Mouse (Mus musculus) intestine, postnatal 0 days (tissue): ENCODE data around the gene Tiam2. TPM values are rescaled to one million over a fixed set of nuclear protein-coding genes. Genes with fewer than 3 reads are reported as not detected.

Experiments
- ATAC-seq: fragments of 200-750 bp; cut with Nextera tagmentation; 2 replicates; pipeline ENCODE4 v1.8.0; 2017; ENCODE audit warnings: mild to moderate bottlenecking, moderate TSS enrichment, moderate library complexity
- H3K27ac ChIP-seq: fragments of 300-500 bp; sonication (generic); 2 replicates; pipeline ENCODE4 v1.5.1; 2014; ENCODE audit warnings: mild to moderate bottlenecking, low read depth, low read length, moderate library complexity
- H3K27me3 ChIP-seq: fragments of 300-500 bp; sonication (generic); replicated peaks from 2 replicates; pipeline ENCODE4 v1.6.1; 2014; ENCODE audit warnings: low read length, mixed read lengths; ENCODE audit not compliant: control insufficient read depth, insufficient read depth
- H3K36me3 ChIP-seq: fragments of 300-500 bp; sonication (generic); 2 replicates; pipeline ENCODE4 v1.6.1; 2014; ENCODE audit warnings: mild to moderate bottlenecking, moderate library complexity; ENCODE audit not compliant: control insufficient read depth, insufficient read depth
- H3K4me1 ChIP-seq: fragments of 300-500 bp; sonication (generic); replicated peaks from 2 replicates; pipeline ENCODE4 v1.6.1; 2014; ENCODE audit warnings: antibody characterized with exemption, low read length, mixed read lengths; ENCODE audit not compliant: control insufficient read depth, insufficient read depth
- H3K4me2 ChIP-seq: fragments of 300-500 bp; sonication (generic); replicated peaks from 2 replicates; pipeline ENCODE4 v1.6.1; 2014; ENCODE audit warnings: low read depth, mild to moderate bottlenecking, moderate library complexity
- H3K4me3 ChIP-seq: fragments of 300-500 bp; sonication (generic); 2 replicates; pipeline ENCODE4 v1.5.1; 2014; ENCODE audit warnings: low read depth, low read length
- H3K9ac ChIP-seq: fragments of 300-500 bp; sonication (generic); 2 replicates; pipeline ENCODE4 v1.6.1; 2014; ENCODE audit warnings: mild to moderate bottlenecking, low read depth, low read length
- H3K9me3 ChIP-seq: fragments of 300-500 bp; sonication (generic); 2 replicates; pipeline ENCODE4 v1.6.1; 2016; ENCODE audit warnings: mixed run types; ENCODE audit not compliant: control insufficient read depth
- CTCF ChIP-seq: sonication (generic); IDR thresholded peaks from 2 replicates; pipeline ENCODE4 v1.5.1; 2016; ENCODE audit warnings: low read depth, mild to moderate bottlenecking, control low read depth, antibody characterized with exemption, moderate library complexity
- WGBS: fragments of 180-500 bp; shearing (Covaris S2); extraction: QIAGEN DNeasy Blood & Tissue Kit; methylation state at CpG from one replicate; pipeline ENCODE4 v1.1.7; 2014; 5-methylcytosine and 5-hydroxymethylcytosine counted together
- polyA plus RNA-seq: library from polyadenylated mRNA; unstranded; fragments of >200 nt; fragmentation: Nextera tagmentation; extraction: Ambion mirVana; gene quantifications from 2 replicates; pipeline ENCODE4 v1.2.1, GENCODE M21; 2015

Gene Tiam2
- polyA plus RNA-seq, 1 experiment from 2014 or later, result 1.9 TPM

DNA sequence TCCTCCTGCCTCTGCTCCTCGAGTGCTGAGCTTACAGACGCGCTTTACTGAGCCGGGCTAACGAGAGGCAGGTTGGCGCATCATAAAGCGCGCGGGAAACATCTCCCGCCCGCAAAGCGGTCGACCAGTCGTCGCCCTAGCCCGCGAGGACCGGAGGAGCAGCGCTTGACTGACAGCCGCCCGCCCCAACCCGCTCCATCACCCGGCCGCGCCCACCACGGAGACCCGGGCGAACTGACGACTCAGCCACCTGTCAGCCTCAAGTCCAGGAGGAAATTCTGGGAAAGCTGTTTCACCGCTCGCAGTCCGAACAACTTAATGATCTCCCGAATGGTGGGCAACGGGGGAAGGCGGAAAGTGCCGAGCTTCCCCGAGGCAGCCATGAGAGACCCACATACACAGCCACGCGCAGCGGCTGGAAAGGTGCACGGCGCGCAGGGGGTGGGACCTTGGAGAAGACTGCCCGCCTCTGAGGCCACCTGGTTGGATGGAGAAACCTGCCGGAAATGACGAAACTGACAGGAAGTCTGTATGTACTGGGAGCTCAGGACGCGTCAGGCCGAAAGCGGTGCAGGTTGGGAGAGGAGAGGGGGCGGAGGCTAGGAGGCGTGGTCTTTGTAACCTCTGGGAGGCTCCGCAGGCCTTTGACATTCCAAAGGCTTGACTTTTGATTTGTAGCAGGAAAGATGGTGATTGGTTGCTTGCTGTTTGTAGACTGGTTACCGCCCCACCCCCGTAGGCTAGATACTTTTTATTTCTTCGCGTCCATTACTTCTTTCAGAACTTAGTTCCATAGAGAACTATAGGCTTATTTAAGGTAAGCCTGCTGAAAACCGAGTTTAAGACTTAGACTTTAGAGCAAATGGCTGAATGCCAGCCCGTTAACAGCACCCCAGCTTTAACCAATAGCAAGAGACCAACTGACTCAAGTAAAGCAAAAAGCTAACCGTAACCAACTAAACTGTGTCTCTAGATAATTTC, 231.2 kb downstream of the Tiam2 start, which contains the start of gene Tfb1m:
Tfb1m (minus strand) TSS at position 451 of the 981 bp plus-strand sequence.
- Histone ChIP-seq H3K4me3 (peak within 1 kb of the TSS; percentile 52), H3K9me3 (no peaks in the 10 kb centered on the region), H3K4me2 (peak within 1 kb of the TSS; percentile 71), H3K4me1 (0 out of 2 replicates have a peak, but pooled peaks cover 7% of the 10 kb centered on the region), H3K9ac (peak within 1 kb of the TSS; percentile 41; the same call in 1 of the 2 replicates), H3K27ac (peak within 1 kb of the TSS; percentile 63), H3K36me3 (0 out of 2 replicates have a peak, but pooled peaks cover 4% of the 10 kb centered on the region), H3K27me3 (no peaks in the 10 kb centered on the region)
- ATAC-seq, result peak; percentile 100
- under 1% methylated on average over 60 of the region's 60 CpGs for WGBS
- TF ChIP-seq CTCF, result 0 out of 2 replicates have a peak, but pooled peaks have one; percentile 1

GRCm38 (mm10) chr17:3558356-3558870, 232.0 kb downstream of the Tiam2 start:
- Histone ChIP-seq H3K27ac (peak overlapping the region; percentile 62; the same call in 1 of the 2 replicates), H3K9me3 (no peaks in the 10 kb centered on the region), H3K4me2 (peak overlapping the region; percentile 62), H3K27me3 (no peaks in the 10 kb centered on the region), H3K4me1 (0 out of 2 replicates have a peak, but pooled peaks cover 7% of the 10 kb centered on the region), H3K9ac (no peak overlapping the region), H3K36me3 (no peaks in the 10 kb centered on the region), H3K4me3 (peak overlapping the region; percentile 52)
- no peak for TF ChIP-seq CTCF
- ATAC-seq, result no peak
- 81% methylated on average over 9 of the region's 9 CpGs for WGBS

DNA sequence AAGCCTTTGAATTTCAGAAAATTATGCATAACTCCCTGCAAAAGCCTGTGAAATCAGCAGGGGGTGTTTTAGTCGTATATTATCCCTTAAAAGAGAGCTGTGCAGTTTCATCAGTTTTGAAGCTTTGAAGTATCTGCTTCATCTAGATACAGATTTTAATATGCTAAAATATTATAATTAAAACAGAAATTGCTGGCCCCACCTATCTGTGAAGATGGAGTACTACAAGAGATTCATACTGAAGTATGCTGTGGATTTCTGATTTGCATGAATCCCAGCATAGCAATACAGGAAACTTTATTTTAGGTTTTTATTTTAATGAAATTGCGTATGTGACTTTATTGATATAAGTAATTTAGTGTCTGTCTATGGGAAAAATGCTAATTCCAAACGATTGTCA, 234.2 kb downstream of the Tiam2 start:
- H3K36me3 ChIP-seq, result no peaks in the 10 kb centered on the region
- no peak overlapping the region for H3K9ac ChIP-seq
- TF ChIP-seq CTCF, result peak; percentile 48
- ATAC-seq, result no peak
- no peak overlapping the region for H3K4me2 ChIP-seq
- H3K27ac ChIP-seq, result no peak overlapping the region
- H3K4me1 ChIP-seq, result 0 out of 2 replicates have a peak, but pooled peaks cover 7% of the 10 kb centered on the region
- no peaks in the 10 kb centered on the region for H3K27me3 ChIP-seq
- H3K4me3 ChIP-seq, result no peak overlapping the region
- WGBS, result 72% methylated on average over 3 of the region's 3 CpGs
- H3K9me3 ChIP-seq, result no peaks in the 10 kb centered on the region

DNA sequence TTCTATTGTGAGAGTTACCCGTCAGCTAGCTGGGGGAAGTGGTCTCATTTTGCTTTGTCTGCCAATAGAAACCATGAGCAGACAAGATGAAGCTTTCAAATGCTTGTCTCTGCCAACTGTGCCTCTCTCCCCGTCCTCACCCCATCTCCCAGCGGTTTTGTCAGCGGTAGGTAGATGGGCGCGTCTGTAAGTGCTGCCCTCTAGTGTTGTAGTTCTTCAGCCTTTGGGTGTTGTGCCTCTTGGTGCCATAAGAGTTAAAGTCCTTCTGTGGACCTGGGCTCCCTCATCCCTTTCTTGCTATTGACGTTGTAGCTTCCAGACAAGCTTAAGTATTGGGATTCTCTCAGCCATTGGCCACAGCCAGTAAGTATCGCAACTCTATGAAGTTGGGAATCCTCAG, 236.0 kb downstream of the Tiam2 start:
- Histone ChIP-seq H3K27ac (no peak overlapping the region), H3K9ac (no peak overlapping the region), H3K27me3 (no peaks in the 10 kb centered on the region), H3K36me3 (no peaks in the 10 kb centered on the region), H3K4me3 (no peak overlapping the region), H3K9me3 (no peaks in the 10 kb centered on the region), H3K4me2 (no peak overlapping the region), H3K4me1 (0 out of 2 replicates have a peak, but pooled peaks cover 5% of the 10 kb centered on the region)
- peak; percentile 58 for TF ChIP-seq CTCF
- no peak for ATAC-seq
- WGBS, result 51% methylated on average over 8 of the region's 8 CpGs

DNA sequence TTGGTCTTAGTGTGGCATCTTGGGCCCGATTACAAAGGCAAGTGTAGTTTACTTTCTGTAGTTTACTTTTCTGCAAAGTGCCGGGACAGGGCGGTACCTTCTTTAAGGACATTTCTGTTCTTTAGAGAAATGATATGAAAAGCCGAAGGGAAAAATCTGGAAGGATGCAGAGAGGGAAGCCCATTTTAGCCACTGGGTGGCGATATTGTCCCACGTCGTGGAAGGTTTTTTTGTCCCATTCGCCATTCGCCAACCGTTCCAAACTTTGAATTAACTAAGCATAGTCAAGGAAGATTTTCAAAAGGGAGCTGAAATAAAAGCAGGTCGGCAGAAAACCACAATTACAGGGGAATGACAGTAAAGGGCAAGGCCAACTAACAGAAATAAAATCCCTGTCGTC, 244.5 kb downstream of the Tiam2 start:
- Histone ChIP-seq H3K27ac (no peak overlapping the region), H3K4me3 (no peak overlapping the region), H3K9ac (no peak overlapping the region), H3K9me3 (no peaks in the 10 kb centered on the region), H3K4me1 (no peaks in the 10 kb centered on the region), H3K36me3 (no peaks in the 10 kb centered on the region), H3K27me3 (no peaks in the 10 kb centered on the region), H3K4me2 (0 out of 2 replicates have a peak overlapping the region, but pooled peaks have one; percentile 24)
- WGBS, result 4% methylated on average over 12 of the region's 12 CpGs
- ATAC-seq, result no peak
- peak; percentile 92 for TF ChIP-seq CTCF

Other genes with a start within 250 kb of the Tiam2 start
- gene Scaf8, start 211.6 kb upstream of the Tiam2 start, polyA plus RNA-seq, result 8.3 and 9.4 TPM in 2 replicates
- gene Cldn20, start 206.0 kb downstream of the Tiam2 start, polyA plus RNA-seq, result not detected in 2 replicates
- gene Tfb1m, start 231.2 kb downstream of the Tiam2 start, polyA plus RNA-seq, result 5.6 and 6.2 TPM in 2 replicates